Mouse (Mus musculus) hindbrain, embryonic 11.5 days (tissue): ENCODE measurements around the gene Usp5. TPM values are rescaled to one million over a fixed set of nuclear protein-coding genes. Genes with fewer than 3 reads are reported as not detected.

Source experiments
- ATAC-seq: fragments of 200-750 bp; cut with Nextera tagmentation; 2 replicates; pipeline ENCODE4 v1.8.0; 2017; ENCODE audit warnings: mild to moderate bottlenecking, moderate TSS enrichment, moderate library complexity; ENCODE audit not compliant: low FRiP score
- DNase-seq: peaks from one replicate; pipeline ENCODE4 v3.0.0-alpha.2; 2015; ENCODE audit warnings: low spot score
- H3K27ac ChIP-seq: fragments of 300-500 bp; sonication (generic); 2 replicates; pipeline ENCODE4 v1.5.1; 2014; ENCODE audit warnings: mild to moderate bottlenecking, low read depth, low read length
- H3K27me3 ChIP-seq: fragments of 300-500 bp; sonication (generic); 2 replicates; pipeline ENCODE4 v1.6.1; 2014; ENCODE audit warnings: mild to moderate bottlenecking, low read length, moderate library complexity, mixed read lengths; ENCODE audit not compliant: control insufficient read depth, insufficient read depth
- H3K36me3 ChIP-seq: fragments of 300-500 bp; sonication (generic); 2 replicates; pipeline ENCODE4 v1.6.1; 2014; ENCODE audit warnings: mild to moderate bottlenecking, low read length, moderate library complexity, mixed read lengths; ENCODE audit not compliant: control insufficient read depth, insufficient read depth
- H3K4me1 ChIP-seq: fragments of 300-500 bp; sonication (generic); replicated peaks from 2 replicates; pipeline ENCODE4 v1.6.1; 2014; ENCODE audit warnings: low read length, mixed read lengths; ENCODE audit not compliant: control insufficient read depth, insufficient read depth
- H3K4me2 ChIP-seq: fragments of 300-500 bp; sonication (generic); replicated peaks from 2 replicates; pipeline ENCODE4 v1.6.1; 2014; ENCODE audit warnings: mild to moderate bottlenecking, low read depth, low read length
- H3K4me3 ChIP-seq: fragments of 300-500 bp; sonication (generic); 2 replicates; pipeline ENCODE4 v1.5.1; 2014; ENCODE audit warnings: low read depth, low read length
- H3K9ac ChIP-seq: fragments of 300-500 bp; sonication (generic); 2 replicates; pipeline ENCODE4 v1.6.1; 2014; ENCODE audit warnings: low read depth, low read length
- H3K9me3 ChIP-seq: fragments of 300-500 bp; sonication (generic); 2 replicates; pipeline ENCODE4 v1.6.1; 2016; ENCODE audit warnings: low read length; ENCODE audit not compliant: control insufficient read depth
- WGBS: fragments of 180-500 bp; shearing (Covaris S2); extraction: QIAGEN DNeasy Blood & Tissue Kit; methylation state at CpG from one replicate; pipeline ENCODE4 v1.1.7; 2014; 5-methylcytosine and 5-hydroxymethylcytosine counted together
- polyA plus RNA-seq: library from polyadenylated mRNA; unstranded; fragments of >200 nt; fragmentation: Nextera tagmentation; extraction: Ambion mirVana; gene quantifications from 2 replicates; pipeline ENCODE4 v1.2.1, GENCODE M21; 2014

Usp5 gene
- polyA plus RNA-seq, 1 experiment from 2014 or later, result 127 TPM

- no peak for ATAC-seq
- no peaks in the 10 kb centered on the region for H3K9me3 ChIP-seq
- peaks cover 20% of the 10 kb centered on the region for H3K36me3 ChIP-seq
- no peak overlapping the region for H3K9ac ChIP-seq
- peaks cover 7% of the 10 kb centered on the region for H3K4me1 ChIP-seq
- DNase-seq, result no peak
- H3K27me3 ChIP-seq, result no peaks in the 10 kb centered on the region
- H3K4me2 ChIP-seq, result no peak overlapping the region
- no peak overlapping the region for H3K27ac ChIP-seq
- no peak overlapping the region for H3K4me3 ChIP-seq
- 95% methylated on average over 11 of the region's 11 CpGs for WGBS
These were observed 12.2 kb downstream of the Usp5 start for GRCm38 (mm10) chr6:124817125-124817524.

- no peak overlapping the region for H3K4me3 ChIP-seq
- H3K9ac ChIP-seq, result no peak overlapping the region
- peaks cover 18% of the 10 kb centered on the region for H3K36me3 ChIP-seq
- DNase-seq (no peak), ATAC-seq (no peak)
- peaks cover 7% of the 10 kb centered on the region for H3K4me1 ChIP-seq
- H3K9me3 ChIP-seq, result no peaks in the 10 kb centered on the region
- H3K27ac ChIP-seq, result no peak overlapping the region
- H3K27me3 ChIP-seq, result no peaks in the 10 kb centered on the region
- H3K4me2 ChIP-seq, result no peak overlapping the region
- 92% methylated on average over 4 of the region's 4 CpGs for WGBS
These were observed 12.7 kb downstream of the Usp5 start for GRCm38 (mm10) chr6:124816611-124817010.

GRCm38 (mm10) chr6:124814858-124815774 is 14.2 kb downstream of the Usp5 start:
- no peak overlapping the region; the same call in 1 of the 2 replicates for H3K4me2 ChIP-seq
- peaks cover 12% of the 10 kb centered on the region for H3K36me3 ChIP-seq
- DNase-seq (no peak), ATAC-seq (no peak)
- no peak overlapping the region for H3K27ac ChIP-seq
- 0 out of 2 replicates have a peak overlapping the region, but pooled peaks have one; percentile 7 for H3K9ac ChIP-seq
- no peaks in the 10 kb centered on the region for H3K9me3 ChIP-seq
- H3K27me3 ChIP-seq, result no peaks in the 10 kb centered on the region
- H3K4me3 ChIP-seq, result no peak overlapping the region
- 77% methylated on average over 9 of the region's 9 CpGs for WGBS
- H3K4me1 ChIP-seq, result peaks cover 9% of the 10 kb centered on the region

- no peaks in the 10 kb centered on the region for H3K9me3 ChIP-seq
- no peak overlapping the region for H3K9ac ChIP-seq
- H3K4me3 ChIP-seq, result peak overlapping the region; percentile 72
- no peaks in the 10 kb centered on the region for H3K27me3 ChIP-seq
- peaks cover 5% of the 10 kb centered on the region for H3K36me3 ChIP-seq
- H3K27ac ChIP-seq, result 0 out of 2 replicates have a peak overlapping the region, but pooled peaks have one; percentile 72
- 36% methylated on average over 8 of the region's 8 CpGs for WGBS
- peaks cover 12% of the 10 kb centered on the region for H3K4me1 ChIP-seq
- peak; percentile 55 for ATAC-seq
- no peak for DNase-seq
- peak overlapping the region; percentile 80 for H3K4me2 ChIP-seq
These were observed 14.8 kb downstream of the Usp5 start for GRCm38 (mm10) chr6:124814448-124814847.

GRCm38 (mm10) chr6:124813933-124814332 is 15.4 kb downstream of the Usp5 start, which contains the start of gene Tpi1:
Tpi1 (minus strand) TSS chr6:124814296.
- peak; percentile 89 for DNase-seq
- H3K27me3 ChIP-seq, result no peaks in the 10 kb centered on the region
- WGBS, result under 1% methylated on average over 22 of the region's 22 CpGs
- H3K27ac ChIP-seq, result peak within 1 kb of the TSS; percentile 72
- peaks cover 14% of the 10 kb centered on the region for H3K4me1 ChIP-seq
- peak; percentile 86 for ATAC-seq
- peaks cover 3% of the 10 kb centered on the region; the same call in 1 of the 2 replicates for H3K36me3 ChIP-seq
- no peaks in the 10 kb centered on the region for H3K9me3 ChIP-seq
- H3K4me3 ChIP-seq, result peak within 1 kb of the TSS; percentile 72
- H3K4me2 ChIP-seq, result peak within 1 kb of the TSS; percentile 80
- peak within 1 kb of the TSS; percentile 73 for H3K9ac ChIP-seq

- peaks cover 3% of the 10 kb centered on the region; the same call in 1 of the 2 replicates for H3K36me3 ChIP-seq
- peak; percentile 57 for ATAC-seq
- peaks cover 14% of the 10 kb centered on the region for H3K4me1 ChIP-seq
- peak; percentile 83 for DNase-seq
- no peaks in the 10 kb centered on the region for H3K9me3 ChIP-seq
- H3K4me2 ChIP-seq, result peak overlapping the region; percentile 80
- WGBS, result 0% methylated on average over 18 of the region's 18 CpGs
- H3K27me3 ChIP-seq, result no peaks in the 10 kb centered on the region
- H3K4me3 ChIP-seq, result peak overlapping the region; percentile 72
- H3K9ac ChIP-seq, result peak overlapping the region; percentile 73
- peak overlapping the region; percentile 72 for H3K27ac ChIP-seq
These were observed 15.8 kb downstream of the Usp5 start for GRCm38 (mm10) chr6:124813496-124813895.

- Histone ChIP-seq H3K36me3 (peaks cover 3% of the 10 kb centered on the region; the same call in 1 of the 2 replicates), H3K9ac (peak overlapping the region; percentile 73), H3K27me3 (no peaks in the 10 kb centered on the region), H3K4me1 (peaks cover 17% of the 10 kb centered on the region), H3K9me3 (no peaks in the 10 kb centered on the region), H3K4me2 (peak overlapping the region; percentile 80), H3K27ac (peak overlapping the region; percentile 72; the same call in 1 of the 2 replicates), H3K4me3 (peak overlapping the region; percentile 72)
- DNase-seq, result no peak
- ATAC-seq, result no peak
- WGBS, result 26% methylated on average over 9 of the region's 9 CpGs
These were observed 16.4 kb downstream of the Usp5 start for GRCm38 (mm10) chr6:124812848-124813247.

GRCm38 (mm10) chr6:124811701-124812560 is 17.4 kb downstream of the Usp5 start:
- ATAC-seq (no peak), DNase-seq (no peak)
- H3K27ac ChIP-seq, result no peak overlapping the region
- peaks cover 3% of the 10 kb centered on the region; the same call in 1 of the 2 replicates for H3K36me3 ChIP-seq
- peaks cover 17% of the 10 kb centered on the region for H3K4me1 ChIP-seq
- H3K4me3 ChIP-seq, result peak overlapping the region; percentile 72; the same call in 1 of the 2 replicates
- no peaks in the 10 kb centered on the region for H3K27me3 ChIP-seq
- H3K4me2 ChIP-seq, result peak overlapping the region; percentile 80; the same call in 1 of the 2 replicates
- no peaks in the 10 kb centered on the region for H3K9me3 ChIP-seq
- H3K9ac ChIP-seq, result no peak overlapping the region
- WGBS, result 85% methylated on average over 24 of the region's 24 CpGs
